Mouse (Mus musculus): ENCODE results near the gene Cers6. TPM values are rescaled to one million over a fixed set of nuclear protein-coding genes. Genes with fewer than 3 reads are reported as not detected.

Gene Cers6
- polyA plus RNA-seq, 1 experiment from 2014 or later = 21.3 TPM

DNA sequence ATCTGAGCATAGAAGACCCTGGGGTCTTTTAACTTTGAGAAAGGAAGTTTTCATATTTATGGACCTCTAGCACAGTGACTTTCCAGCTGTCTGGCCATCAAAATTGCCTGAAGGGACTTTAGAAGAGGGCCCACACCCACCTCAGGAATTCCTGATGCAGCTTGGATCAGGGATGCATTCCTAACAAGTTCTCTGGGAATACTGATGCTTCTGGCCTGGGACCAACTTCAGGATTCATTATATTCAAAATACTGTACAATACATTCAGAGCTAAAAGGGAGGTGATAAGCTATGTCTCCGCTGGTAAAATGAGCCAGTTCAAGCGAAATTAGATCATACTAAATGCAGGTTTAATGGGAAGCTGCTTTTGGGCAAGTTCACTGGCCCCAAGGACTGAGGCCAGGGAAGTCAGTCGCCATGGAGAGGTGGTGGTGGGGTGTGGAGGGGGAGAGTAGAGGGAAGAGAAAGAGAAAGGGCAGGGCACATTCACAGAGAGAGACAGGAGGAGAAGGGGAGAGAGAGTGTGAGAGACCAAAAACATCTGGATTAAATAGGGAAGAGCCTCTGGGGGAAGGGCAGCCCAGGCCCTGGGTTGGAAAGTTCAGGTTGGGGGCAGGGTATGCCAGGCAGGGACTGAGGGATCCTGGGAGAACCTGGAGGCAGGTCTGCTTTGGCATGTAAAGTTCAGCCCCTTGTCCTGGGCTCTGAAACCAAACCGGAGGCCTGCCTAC lies 24.7 kb downstream of the Cers6 start:
- Histone ChIP-seq H3K27me3 (no peaks in the 10 kb centered on the region), H3K9ac (no peak overlapping the region), H3K27ac (peak overlapping the region; percentile 15; the same call in 1 of the 2 replicates), H3K9me3 (no peaks in the 10 kb centered on the region), H3K36me3 (no peaks in the 10 kb centered on the region), H3K4me3 (no peak overlapping the region), H3K4me1 (peaks cover 32% of the 10 kb centered on the region), H3K4me2 (no peak overlapping the region)
- ATAC-seq (ENCODE audit: borderline replicate concordance, extremely low read depth, low FRiP score, low TSS enrichment) = peak; percentile 75; the same call in 1 of the 2 replicates
- 19% methylated on average over 4 of the region's 4 CpGs for whole genome bisulfite sequencing

DNA sequence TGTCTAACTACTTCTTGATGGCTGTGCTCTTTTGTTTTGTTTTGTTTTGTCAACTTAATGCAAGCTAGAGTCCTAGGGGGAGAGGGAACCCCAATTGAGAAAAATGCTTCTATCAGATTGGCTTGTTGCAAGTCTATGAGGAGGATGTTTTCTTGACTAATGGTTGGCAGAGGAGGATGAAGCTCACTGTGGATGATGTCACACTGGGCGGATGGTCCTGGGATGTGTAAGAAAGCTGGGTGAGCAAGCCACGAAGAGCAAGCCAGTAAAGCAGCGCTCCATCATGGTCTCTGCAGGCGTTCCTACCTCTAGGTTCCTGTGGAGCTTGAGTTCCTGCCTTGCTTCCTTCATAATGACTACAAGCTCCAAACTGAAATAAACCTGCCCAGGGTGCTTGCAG lies 25.4 kb downstream of the Cers6 start:
- WGBS = 88% methylated on average over 4 of the region's 4 CpGs
- ATAC-seq (ENCODE audit: borderline replicate concordance, extremely low read depth, low FRiP score, low TSS enrichment) = no peak
- no peaks in the 10 kb centered on the region for H3K27me3 ChIP-seq

DNA sequence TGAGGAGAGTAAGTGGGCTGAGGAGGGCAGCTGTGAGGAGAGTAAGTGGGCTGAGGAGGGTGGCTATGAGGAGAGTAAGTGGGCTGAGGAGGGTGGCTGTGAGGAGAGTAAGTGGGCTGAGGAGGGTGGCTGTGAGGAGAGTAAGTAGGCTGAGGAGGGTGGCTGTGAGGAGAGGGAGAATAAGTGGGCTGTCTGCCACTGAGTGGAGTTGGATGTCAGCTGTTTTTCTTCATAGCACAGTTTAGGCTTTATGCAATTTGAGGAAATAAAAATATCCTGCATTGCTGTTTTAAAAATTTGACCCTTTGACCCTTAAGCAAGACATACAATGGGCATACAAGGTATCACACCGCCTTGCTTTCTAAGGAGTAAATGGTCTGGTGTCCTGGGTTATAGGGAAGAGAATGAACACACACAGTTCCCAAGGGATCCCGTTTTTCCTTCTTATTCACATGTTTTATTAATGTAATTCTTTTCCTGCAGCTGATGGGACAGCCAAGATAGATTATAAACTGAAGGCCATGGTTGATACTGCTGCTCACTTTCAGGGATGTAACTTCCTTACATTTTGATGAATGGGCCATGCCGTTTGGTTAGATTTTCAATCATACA lies 27.0 kb downstream of the Cers6 start:
- peak overlapping the region; percentile 81 for H3K27ac ChIP-seq
- no peaks in the 10 kb centered on the region for H3K9me3 ChIP-seq
- H3K4me1 ChIP-seq = peaks cover 32% of the 10 kb centered on the region
- peak; percentile 81; the same call in 1 of the 2 replicates for ATAC-seq (ENCODE audit: borderline replicate concordance, extremely low read depth, low FRiP score, low TSS enrichment)
- no peak overlapping the region for H3K9ac ChIP-seq
- no peaks in the 10 kb centered on the region for H3K36me3 ChIP-seq
- H3K4me3 ChIP-seq = no peak overlapping the region
- no peaks in the 10 kb centered on the region for H3K27me3 ChIP-seq
- H3K4me2 ChIP-seq = no peak overlapping the region
- 31% methylated on average over 3 of the region's 3 CpGs for WGBS

More for the DNA sequence above, 25.4 kb downstream of the Cers6 start:
- H3K27ac ChIP-seq = no peak overlapping the region
- no peak overlapping the region for H3K4me3 ChIP-seq
- H3K4me2 ChIP-seq = no peak overlapping the region
- H3K9me3 ChIP-seq = no peaks in the 10 kb centered on the region
- no peaks in the 10 kb centered on the region for H3K36me3 ChIP-seq
- H3K4me1 ChIP-seq = peaks cover 32% of the 10 kb centered on the region
- no peak overlapping the region for H3K9ac ChIP-seq

DNA sequence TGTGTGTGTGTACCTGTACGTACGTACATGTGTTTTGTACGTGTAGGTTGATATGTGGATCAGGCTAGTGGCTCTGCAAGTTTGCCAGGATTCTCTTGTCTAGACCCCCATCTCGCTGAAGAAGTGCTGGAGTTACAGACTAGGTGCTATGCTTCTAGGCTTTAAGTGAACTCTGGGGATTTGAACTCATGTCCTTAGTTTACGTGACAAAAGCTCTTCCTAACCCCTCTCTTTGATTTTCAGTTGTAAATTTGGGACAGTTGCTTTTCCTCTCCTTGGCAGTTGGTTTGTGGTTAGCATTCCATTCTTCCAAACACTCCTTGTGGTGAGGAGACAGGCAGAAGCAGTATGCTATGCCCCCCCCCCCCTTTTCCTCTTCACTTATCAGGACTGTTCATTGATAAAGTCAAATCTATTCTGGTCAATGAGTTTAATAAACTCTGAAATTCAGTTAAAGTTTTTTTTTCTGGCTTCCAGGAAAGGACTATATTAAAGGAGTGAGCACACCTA lies 28.5 kb downstream of the Cers6 start:
- WGBS = 78% methylated on average over 5 of the region's 5 CpGs
- Histone ChIP-seq H3K4me1 (peaks cover 30% of the 10 kb centered on the region), H3K27ac (no peak overlapping the region), H3K4me2 (no peak overlapping the region), H3K36me3 (no peaks in the 10 kb centered on the region), H3K9me3 (no peaks in the 10 kb centered on the region), H3K27me3 (no peaks in the 10 kb centered on the region), H3K9ac (no peak overlapping the region), H3K4me3 (no peak overlapping the region)
- no peak for ATAC-seq (ENCODE audit: borderline replicate concordance, extremely low read depth, low FRiP score, low TSS enrichment)

DNA sequence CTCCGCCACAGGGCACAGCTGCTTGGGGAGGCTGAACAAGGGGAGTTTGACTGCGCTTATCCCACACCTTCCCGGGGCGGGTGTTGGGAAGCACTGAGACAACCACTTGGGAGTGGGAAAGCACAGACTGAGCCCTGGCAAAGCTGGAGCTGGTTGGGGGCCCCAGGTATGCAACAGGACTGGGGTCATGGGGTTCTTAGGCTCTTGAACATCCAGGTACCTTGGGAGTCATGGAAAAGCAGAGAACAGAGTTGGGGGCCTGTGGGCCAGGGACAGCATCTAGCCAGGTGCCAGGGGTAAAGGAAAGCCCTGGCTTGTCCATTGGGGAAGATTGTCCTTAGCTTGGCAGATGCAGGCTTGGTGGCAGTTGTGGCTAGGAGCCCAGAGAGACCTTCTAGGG lies 31.2 kb downstream of the Cers6 start:
- Histone ChIP-seq H3K4me3 (no peak overlapping the region), H3K9me3 (no peaks in the 10 kb centered on the region), H3K36me3 (no peaks in the 10 kb centered on the region), H3K27me3 (no peaks in the 10 kb centered on the region), H3K27ac (no peak overlapping the region), H3K9ac (no peak overlapping the region), H3K4me2 (no peak overlapping the region), H3K4me1 (peaks cover 10% of the 10 kb centered on the region; the same call in 1 of the 2 replicates)
- ATAC-seq (ENCODE audit: borderline replicate concordance, extremely low read depth, low FRiP score, low TSS enrichment) = no peak
- 88% methylated on average over 4 of the region's 4 CpGs for WGBS

DNA sequence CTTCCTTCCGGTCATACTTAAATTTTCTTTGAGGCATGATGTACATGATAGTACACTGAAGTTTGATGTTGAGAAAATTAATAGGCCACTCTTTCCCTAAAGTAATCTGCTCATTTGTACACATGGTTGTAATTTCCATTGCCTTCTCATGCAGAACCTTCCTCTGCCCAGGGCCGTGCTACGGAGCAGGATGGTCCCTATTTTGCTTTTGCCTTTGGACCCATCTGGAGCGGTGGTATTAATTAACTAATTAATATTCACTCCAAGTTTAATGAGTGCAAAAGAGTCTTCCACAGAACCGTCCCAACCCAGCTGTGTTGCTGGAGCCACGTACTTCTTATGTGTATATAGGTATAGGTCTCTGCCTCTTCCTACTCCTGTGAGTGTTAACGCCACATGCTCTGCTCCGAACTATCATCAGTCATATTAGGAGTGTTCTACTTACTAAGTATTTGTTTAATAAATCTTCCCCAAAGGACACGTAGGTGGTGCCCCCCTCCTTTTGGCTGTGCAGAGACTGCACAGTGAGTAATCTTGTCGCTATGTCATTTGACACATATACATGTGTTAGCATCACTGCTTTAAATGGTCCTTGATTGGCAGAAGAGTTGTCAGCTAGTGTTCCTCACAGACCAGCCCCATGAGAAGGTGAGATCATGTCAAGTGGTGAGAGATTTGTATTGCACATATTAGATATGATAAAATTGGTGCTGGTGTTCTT lies 34.0 kb downstream of the Cers6 start:
- Histone ChIP-seq H3K4me3 (no peak overlapping the region), H3K9ac (no peak overlapping the region), H3K36me3 (no peaks in the 10 kb centered on the region), H3K4me2 (no peak overlapping the region), H3K27ac (no peak overlapping the region), H3K27me3 (no peaks in the 10 kb centered on the region), H3K9me3 (no peaks in the 10 kb centered on the region), H3K4me1 (no peaks in the 10 kb centered on the region)
- WGBS = 81% methylated on average over 10 of the region's 10 CpGs
- no peak for ATAC-seq (ENCODE audit: borderline replicate concordance, extremely low read depth, low FRiP score, low TSS enrichment)

DNA sequence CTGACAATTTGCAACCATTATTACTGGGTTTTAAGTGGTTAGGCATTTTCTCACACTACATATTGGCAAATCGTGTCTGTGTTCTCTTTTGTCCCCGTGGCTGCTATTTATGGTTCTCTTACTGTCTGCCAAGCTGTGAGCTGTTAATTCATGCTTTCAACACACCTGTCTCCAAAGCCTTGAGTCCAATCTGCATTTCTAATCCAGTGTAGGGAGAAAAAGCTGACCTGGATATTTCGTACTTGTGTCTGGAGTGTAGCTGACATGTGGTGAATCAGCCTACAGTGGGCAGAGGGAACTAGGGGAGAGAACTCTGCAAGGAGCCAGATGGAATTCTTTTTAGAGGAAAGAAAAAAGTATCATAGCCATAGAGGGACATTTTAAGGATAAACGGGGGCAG lies 35.0 kb downstream of the Cers6 start:
- Histone ChIP-seq H3K9ac (no peak overlapping the region), H3K36me3 (no peaks in the 10 kb centered on the region), H3K9me3 (no peaks in the 10 kb centered on the region), H3K4me1 (0 out of 2 replicates have a peak, but pooled peaks cover 4% of the 10 kb centered on the region), H3K4me3 (no peak overlapping the region), H3K4me2 (no peak overlapping the region), H3K27me3 (no peaks in the 10 kb centered on the region), H3K27ac (no peak overlapping the region)
- no peak for ATAC-seq (ENCODE audit: borderline replicate concordance, extremely low read depth, low FRiP score, low TSS enrichment)
- WGBS = 70% methylated on average over 4 of the region's 4 CpGs

DNA sequence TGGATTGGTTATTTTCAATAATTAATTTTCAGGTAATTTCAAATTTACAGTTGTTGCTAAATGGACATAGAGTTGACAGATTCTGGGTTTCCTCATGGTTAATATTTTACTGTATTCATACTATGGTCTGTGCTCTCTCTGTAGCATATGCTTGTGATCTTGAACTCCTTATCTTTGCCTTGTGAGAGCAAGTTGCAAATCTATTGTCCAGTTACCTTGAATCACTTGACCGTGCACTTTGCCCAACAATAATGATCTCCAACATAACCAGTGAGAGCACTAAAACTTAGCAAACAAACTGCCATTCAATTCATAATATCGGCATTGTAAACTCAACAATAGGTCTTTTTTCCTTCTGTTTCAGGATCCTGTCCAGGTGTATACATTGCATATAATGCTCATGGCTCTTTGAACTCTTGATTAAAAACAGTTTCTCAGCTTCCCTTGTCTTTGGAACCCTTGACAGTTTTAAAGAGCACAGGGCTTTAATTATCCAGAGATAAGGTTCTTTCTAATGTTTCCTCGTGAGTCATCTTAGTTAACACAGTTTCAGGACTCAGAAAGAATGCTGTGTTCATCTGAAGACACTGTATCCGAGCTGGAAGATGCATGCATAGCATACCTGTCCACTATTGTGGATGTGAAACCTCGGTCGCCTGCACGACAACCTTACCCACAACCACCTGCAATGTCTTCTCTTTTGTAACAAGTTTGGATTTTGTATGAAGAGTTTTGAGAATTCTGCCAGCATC lies 38.7 kb downstream of the Cers6 start:
- 0 out of 2 replicates have a peak, but pooled peaks cover 4% of the 10 kb centered on the region for H3K4me1 ChIP-seq
- H3K4me2 ChIP-seq = no peak overlapping the region
- H3K27me3 ChIP-seq = no peaks in the 10 kb centered on the region
- no peak overlapping the region for H3K27ac ChIP-seq
- no peak overlapping the region for H3K9ac ChIP-seq
- no peaks in the 10 kb centered on the region for H3K9me3 ChIP-seq
- H3K36me3 ChIP-seq = no peaks in the 10 kb centered on the region
- ATAC-seq (ENCODE audit: borderline replicate concordance, extremely low read depth, low FRiP score, low TSS enrichment) = no peak
- 70% methylated on average over 7 of the region's 7 CpGs for WGBS
- H3K4me3 ChIP-seq = no peak overlapping the region

DNA sequence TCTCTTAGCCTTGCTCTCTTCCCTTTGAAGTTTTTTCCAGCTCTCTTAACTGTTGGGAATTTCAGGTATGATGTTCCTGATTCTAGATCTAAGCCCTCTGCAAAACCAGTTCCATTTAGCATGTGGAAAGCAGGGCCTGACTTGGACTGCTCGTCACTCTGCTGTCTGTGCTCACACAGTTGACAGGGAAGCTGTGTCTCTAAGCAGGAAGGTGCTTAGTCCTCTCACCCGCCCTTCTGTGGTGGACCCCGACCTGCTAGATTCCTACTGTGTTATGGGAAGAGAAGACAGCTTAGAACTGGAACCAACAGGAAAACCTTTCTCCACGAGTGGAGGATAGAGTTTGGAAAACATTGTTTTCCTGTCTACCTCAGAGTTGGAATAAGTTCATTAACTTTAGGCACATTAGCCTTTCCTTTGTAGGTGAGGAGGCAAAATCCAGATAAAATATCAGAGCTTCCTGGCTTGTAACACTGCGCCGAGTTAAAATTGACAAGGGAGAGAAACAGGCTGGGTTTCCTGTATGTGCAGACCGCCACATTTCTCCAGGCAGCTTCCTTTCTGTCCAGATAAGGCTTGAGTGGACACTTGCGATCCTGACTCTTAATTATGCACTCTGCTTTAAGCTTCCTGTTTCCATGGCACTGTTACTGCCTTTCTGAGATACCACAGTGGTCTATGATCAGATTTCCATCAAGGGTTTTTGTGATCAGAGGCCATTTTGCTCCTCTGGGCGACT lies 39.6 kb downstream of the Cers6 start:
- Histone ChIP-seq H3K27ac (no peak overlapping the region), H3K9me3 (no peaks in the 10 kb centered on the region), H3K27me3 (no peaks in the 10 kb centered on the region), H3K9ac (no peak overlapping the region), H3K4me2 (no peak overlapping the region), H3K4me1 (0 out of 2 replicates have a peak, but pooled peaks cover 4% of the 10 kb centered on the region), H3K4me3 (no peak overlapping the region), H3K36me3 (no peaks in the 10 kb centered on the region)
- no peak for ATAC-seq (ENCODE audit: borderline replicate concordance, extremely low read depth, low FRiP score, low TSS enrichment)
- WGBS = 31% methylated on average over 9 of the region's 9 CpGs

DNA sequence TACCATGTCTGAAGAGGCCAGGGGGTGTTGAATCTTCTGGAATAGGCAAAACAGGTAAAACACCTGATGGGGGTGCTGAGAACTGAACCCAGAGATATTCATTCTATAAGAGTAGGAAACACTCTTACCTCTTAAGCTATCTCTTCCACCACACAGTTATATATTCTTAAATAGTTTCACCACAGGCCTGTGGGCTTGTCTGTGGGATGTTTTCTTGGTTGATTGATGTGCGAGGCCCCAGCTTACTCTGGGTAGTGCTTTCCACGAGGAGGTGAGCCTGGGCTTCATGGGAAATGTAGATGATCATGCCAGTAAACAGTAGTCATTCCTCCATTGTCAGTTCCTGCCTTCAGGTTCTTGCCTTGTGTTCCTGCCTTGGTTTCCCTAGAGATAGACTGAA lies 40.5 kb downstream of the Cers6 start:
- Histone ChIP-seq H3K4me2 (no peak overlapping the region), H3K4me1 (0 out of 2 replicates have a peak, but pooled peaks cover 4% of the 10 kb centered on the region), H3K9ac (no peak overlapping the region), H3K4me3 (no peak overlapping the region), H3K36me3 (no peaks in the 10 kb centered on the region), H3K27ac (no peak overlapping the region), H3K27me3 (no peaks in the 10 kb centered on the region), H3K9me3 (no peaks in the 10 kb centered on the region)
- WGBS = 64% methylated on average over 2 of the region's 2 CpGs
- ATAC-seq (ENCODE audit: borderline replicate concordance, extremely low read depth, low FRiP score, low TSS enrichment) = no peak

DNA sequence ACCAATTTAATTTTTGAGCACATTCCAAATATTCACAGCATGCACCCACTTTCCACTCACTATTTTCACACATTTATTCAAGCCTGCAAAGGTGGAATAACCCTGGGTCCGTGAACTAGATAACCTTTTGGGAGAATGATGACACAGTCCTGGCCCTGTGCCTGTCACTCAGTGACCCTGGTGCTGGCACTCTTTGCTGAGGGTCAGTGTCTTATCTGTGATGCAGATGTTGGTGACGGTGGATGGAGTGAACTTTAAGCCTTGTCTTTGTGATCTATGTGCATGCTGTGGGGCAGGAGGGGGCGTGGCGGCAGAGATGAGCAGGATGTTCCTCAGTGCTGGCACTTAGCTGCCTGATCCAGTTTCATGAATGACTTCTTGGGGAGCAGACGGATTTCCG lies 41.3 kb downstream of the Cers6 start:
- Histone ChIP-seq H3K9me3 (no peaks in the 10 kb centered on the region), H3K4me2 (no peak overlapping the region), H3K4me3 (no peak overlapping the region), H3K27me3 (no peaks in the 10 kb centered on the region), H3K27ac (no peak overlapping the region), H3K9ac (no peak overlapping the region), H3K36me3 (no peaks in the 10 kb centered on the region), H3K4me1 (0 out of 2 replicates have a peak, but pooled peaks cover 4% of the 10 kb centered on the region)
- ATAC-seq (ENCODE audit: borderline replicate concordance, extremely low read depth, low FRiP score, low TSS enrichment) = no peak
- 56% methylated on average over 6 of the region's 6 CpGs for WGBS
